Mouse (Mus musculus): ENCODE results near the gene Atoh8.

DNA sequence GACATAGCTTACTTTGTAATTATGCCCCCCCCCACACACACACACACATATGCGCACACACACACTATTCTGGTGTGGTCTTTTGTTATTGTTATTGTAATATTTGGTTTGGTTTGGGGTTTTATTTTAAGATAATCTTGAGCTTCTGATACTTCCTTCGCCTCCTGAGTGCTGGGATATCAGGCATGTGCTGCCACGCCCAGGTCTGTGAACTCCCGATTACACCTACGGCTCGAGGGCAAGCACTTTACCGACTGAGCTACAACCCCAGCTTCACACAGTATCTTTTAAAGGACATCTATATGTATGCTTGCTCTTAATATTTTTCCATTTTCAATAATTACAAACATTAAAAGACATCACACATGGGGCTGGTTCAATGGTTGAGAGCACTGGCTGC is 44.1 kb upstream of the Atoh8 start:
- TF ChIP-seq POLR2A (IDR thresholded peaks at IDR 0.05; ENCODE audit: low read depth, low read length), result no peak
- TF ChIP-seq CTCF (IDR thresholded peaks at IDR 0.05; ENCODE audit: extremely low read depth, insufficient read length, insufficient replicate concordance, low read depth, low read length), result no peak
